Mouse (Mus musculus) subcutaneous adipose tissue, adult 2 months (tissue): ENCODE measurements around the gene Kcnma1. TPM values are rescaled to one million over a fixed set of nuclear protein-coding genes. Genes with fewer than 3 reads are reported as not detected.

ENCODE experiments used
- polyA plus RNA-seq: library from polyadenylated mRNA; depleted of rRNA; stranded (reverse); fragments of >200 nt; gene quantifications from 2 replicates; pipeline ENCODE4 v1.2.3, GENCODE M21; 2012; ENCODE audit warnings: low replicate concordance; rRNA removed

The Kcnma1 gene
- polyA plus RNA-seq = 1.1 and 6.8 TPM in 2 replicates

GRCm38 (mm10) chr14:24014391-24014790 lies at the start of gene Kcnma1:
Gene Kcnma1, minus strand, starts transcription at chr14:24014491.

Other genes starting within 250 kb of the Kcnma1 start
- 22.6 and 55.9 TPM in 2 replicates for gene Dlg5, start 231.4 kb upstream of the Kcnma1 start, polyA plus RNA-seq